Mouse (Mus musculus) retina, embryonic 14.5 days (tissue): ENCODE data around the gene Gm49380.

Experiments used
- DNase-seq: peaks from one replicate; pipeline ENCODE4 v3.0.0-alpha.2; 2015; ENCODE audit warnings: low spot score

The Gm49380 gene

GRCm38 (mm10) chr9:44113105-44113789 is at the start of gene Gm49380, which contains the start of gene Rnf26:
TSS of gene Gm49380 (minus strand) at chr9:44113500.
TSS of gene Rnf26 (minus strand) at chr9:44113517.
- peak; percentile 98 for DNase-seq

- no peak for DNase-seq
These were observed 46.6 kb upstream of the Gm49380 start for GRCm38 (mm10) chr9:44159886-44160285.

GRCm38 (mm10) chr9:44147290-44147689 is 34.0 kb upstream of the Gm49380 start:
- DNase-seq: peak; percentile 34

GRCm38 (mm10) chr9:44144718-44145060 is 31.4 kb upstream of the Gm49380 start:
- no peak for DNase-seq

- DNase-seq: no peak
These were observed 30.9 kb upstream of the Gm49380 start for GRCm38 (mm10) chr9:44144023-44144717.

- DNase-seq: no peak
These were observed 30.1 kb upstream of the Gm49380 start for GRCm38 (mm10) chr9:44143421-44143820.

DNA sequence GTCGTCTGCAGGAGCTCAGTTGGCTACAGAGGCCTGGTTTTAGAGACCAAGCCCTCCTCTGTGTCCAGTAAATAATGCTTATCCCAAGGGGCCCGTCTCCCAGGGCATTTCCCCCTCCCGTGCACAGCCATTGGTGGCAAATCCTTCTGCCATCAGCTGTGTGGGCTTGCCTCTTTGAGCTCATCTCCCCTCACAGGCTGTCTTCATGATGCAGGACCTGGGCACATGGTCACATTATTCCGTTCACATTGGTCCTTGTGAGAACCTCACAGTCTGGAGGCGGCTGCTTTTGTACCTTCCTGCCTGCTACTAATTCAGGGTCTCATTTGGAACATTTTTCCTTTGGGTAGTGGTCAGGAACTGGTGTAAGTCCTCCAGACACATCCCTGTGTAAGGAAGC is 28.7 kb upstream of the Gm49380 start:
- no peak for DNase-seq

DNA sequence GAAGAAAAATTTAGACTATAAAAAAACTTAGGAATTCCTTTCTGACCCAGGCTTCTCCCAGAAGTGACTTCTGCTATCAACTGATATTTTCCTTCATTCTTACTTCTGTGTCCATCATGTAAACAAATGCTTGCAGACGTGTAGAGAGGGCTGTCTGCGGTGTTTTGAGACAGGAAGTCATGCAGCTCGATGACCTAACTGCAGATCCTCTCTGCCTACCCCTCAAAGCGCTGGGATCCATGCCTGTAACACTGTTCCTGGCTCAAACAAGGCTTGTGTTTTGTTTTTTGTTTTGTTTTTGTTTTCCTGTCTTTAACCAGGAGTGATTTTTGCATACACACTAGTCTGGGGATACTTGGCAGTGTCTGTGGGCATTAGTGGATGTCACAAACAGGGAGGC is 24.5 kb upstream of the Gm49380 start:
- no peak for DNase-seq

- DNase-seq: no peak
These were observed 22.6 kb upstream of the Gm49380 start for GRCm38 (mm10) chr9:44135731-44136411.

DNA sequence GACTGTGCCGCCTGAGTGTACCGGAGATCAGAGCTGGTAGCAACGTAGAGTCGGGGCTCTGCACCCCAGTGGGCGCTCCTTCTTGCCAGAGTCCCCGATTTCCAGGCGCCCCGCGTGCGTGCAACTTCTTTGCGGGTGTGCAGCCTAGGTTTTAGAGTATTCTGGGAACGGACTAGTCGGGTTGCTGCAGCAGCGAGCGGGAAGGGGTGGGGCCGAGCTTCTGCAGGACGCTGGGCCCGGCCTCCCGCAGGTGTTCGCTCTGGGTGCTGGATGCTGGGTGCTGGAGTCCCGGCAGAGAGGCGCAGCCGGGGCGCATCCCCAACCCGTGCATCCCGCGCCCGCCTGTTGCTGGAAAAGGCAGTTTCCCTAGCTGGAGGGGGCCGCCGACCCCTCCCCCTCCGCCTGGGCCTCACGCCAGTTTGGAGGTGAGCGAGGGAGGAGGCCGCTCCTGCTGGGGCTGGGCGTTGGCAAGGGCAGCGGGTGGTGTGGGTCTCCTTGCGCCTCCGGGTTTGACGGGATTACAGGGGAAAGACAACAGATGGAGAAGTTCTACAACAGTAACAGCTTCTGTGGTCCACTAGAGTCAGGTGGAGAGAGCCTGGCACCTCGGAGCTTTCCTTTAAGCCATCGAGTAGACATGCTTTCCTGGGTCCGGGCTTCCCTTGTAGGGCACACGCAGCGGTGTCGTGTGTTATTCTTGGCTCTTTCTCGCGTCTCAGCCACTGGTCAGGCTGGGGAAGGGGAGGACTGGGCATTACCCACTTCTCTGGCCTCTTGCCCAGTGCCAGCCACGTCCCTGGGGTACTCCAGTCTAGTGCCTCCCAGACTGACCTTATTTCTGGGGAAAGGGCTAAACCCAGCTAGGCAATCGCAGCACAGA is 21.8 kb upstream of the Gm49380 start:
- DNase-seq: no peak

- DNase-seq: peak; percentile 58
These were observed 21.0 kb upstream of the Gm49380 start, which contains the start of gene Mcam for GRCm38 (mm10) chr9:44134101-44134850. TSS of gene Mcam (plus strand) at chr9:44134469.

DNA sequence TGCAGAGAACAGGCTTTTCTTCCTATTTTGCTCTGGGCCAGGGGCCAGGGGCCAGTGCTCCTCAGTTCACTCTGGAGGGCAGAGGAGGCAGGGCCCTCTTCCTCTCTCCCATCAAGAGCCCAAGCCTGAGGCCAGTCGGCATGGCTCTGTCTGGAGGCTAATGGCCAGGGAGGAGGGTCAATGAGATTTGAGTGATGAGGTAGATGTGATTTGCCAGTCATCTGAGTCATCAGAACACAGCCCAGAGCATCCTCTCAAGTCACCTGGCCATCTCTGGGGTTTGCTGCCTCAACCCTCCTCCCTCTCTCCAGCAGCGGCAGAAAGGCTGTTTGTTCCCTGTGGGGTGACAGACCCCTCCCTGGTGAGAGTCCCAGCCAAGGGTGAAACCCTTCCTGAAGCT is 20.0 kb upstream of the Gm49380 start:
- no peak for DNase-seq

- no peak for DNase-seq
These were observed 18.9 kb upstream of the Gm49380 start for GRCm38 (mm10) chr9:44132200-44132599.

- no peak for DNase-seq
These were observed 17.9 kb upstream of the Gm49380 start for GRCm38 (mm10) chr9:44131276-44131590.

DNA sequence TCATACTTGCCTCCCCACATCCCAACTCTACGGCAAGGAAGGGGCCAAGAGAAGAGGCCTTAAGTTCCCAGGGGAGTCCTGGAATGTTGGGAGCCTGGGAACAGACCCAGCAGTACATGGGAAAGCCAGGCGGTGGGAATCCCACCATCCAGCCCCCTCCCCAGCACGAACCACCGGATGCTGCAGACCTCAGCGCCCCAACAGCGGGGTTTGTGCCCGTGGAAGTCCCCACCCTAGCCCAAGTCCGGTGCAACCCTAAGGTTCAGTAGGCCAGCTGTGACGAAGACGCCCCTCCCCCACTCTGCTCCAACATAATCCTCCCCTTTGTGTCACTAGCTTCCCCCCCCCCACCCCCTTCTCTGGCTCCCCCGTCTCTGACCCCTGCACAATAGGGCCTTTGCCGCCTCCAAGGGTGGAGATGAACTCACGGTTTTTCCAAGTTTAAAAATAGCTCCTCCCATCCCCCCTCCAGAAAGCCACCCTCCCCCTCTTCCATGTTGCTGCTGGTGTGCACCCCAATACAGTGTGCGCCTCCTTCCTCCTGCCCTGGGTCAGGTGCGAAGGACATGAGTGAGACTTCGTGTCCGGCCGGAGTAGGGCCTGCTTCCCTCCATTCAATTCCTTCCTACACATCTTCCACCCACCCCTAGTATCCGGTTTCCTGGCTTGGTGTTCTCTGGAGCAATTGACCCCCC is 17.4 kb upstream of the Gm49380 start:
- DNase-seq: peak; percentile 45

DNA sequence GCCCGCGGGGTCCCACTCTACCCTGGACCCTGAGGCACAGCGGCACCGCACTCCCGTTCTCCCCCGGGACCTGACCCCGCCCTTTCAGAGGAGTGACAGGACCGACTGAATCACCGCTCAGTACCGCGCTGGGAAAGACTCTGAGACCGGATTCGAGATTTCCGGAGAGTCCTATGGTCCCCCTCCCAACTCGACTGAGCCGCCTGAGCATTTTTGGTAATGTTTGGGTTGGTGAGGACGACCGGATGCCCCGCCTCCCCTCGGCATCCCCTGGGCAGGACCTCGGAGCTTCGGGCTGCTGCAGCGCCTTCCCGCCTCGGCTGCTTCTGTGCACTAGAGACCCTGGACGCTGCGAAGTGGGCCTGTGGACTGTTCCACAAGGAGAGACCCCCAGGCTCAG is 16.7 kb upstream of the Gm49380 start:
- DNase-seq: peak; percentile 57

GRCm38 (mm10) chr9:44129633-44130032 is 16.3 kb upstream of the Gm49380 start:
- DNase-seq: no peak

- DNase-seq: no peak
These were observed 14.1 kb upstream of the Gm49380 start for GRCm38 (mm10) chr9:44127351-44127801.

GRCm38 (mm10) chr9:44126746-44127145 is 13.4 kb upstream of the Gm49380 start:
- DNase-seq: no peak

- peak; percentile 93 for DNase-seq
These were observed 12.5 kb upstream of the Gm49380 start for GRCm38 (mm10) chr9:44125546-44126428.
